18 mouse cellular contexts compared by ENCODE assay signal in genomic region chr10:110952271-110952670, GRCm38 (mm10). TPM values are rescaled to one million over a fixed set of nuclear protein-coding genes. Genes with fewer than 3 reads are reported as not detected.
A peak's percentile ranks its signal among the peaks of the same experiment; 100 is the strongest.
DNase-seq lines count a peak whose midpoint lies in the region; ATAC-seq and TF ChIP-seq lines count a peak whose summit lies in the region.
"Had no signal": no experiment of that assay in that cellular context is flagged by ENCODE, and none has a peak within 500 bp of the region (broad histone marks: within the 10 kb centered on the region; RNA-seq: fewer than 3 reads in every experiment).

No protein-coding gene starts in this region.

- H3K36me3 ChIP-seq in forebrain, postnatal 0 days (ENCODE audit: insufficient read depth): peaks cover 27% of the 10 kb centered on the region
- peaks cover 75% of the 10 kb centered on the region for H3K36me3 ChIP-seq in forebrain, embryonic 10.5 days (replicated peaks)
- peaks cover 47% of the 10 kb centered on the region for H3K36me3 ChIP-seq in heart, postnatal 0 days (replicated peaks; ENCODE audit: control insufficient read depth, insufficient read depth, low read length)

- H3K27me3 ChIP-seq in forebrain, postnatal 0 days (ENCODE audit: insufficient read depth, low read length): no peaks in the 10 kb centered on the region
- no peaks in the 10 kb centered on the region for H3K27me3 ChIP-seq in forebrain, embryonic 10.5 days (ENCODE audit: poor library complexity, severe bottlenecking)
- H3K27me3 ChIP-seq in heart, postnatal 0 days (ENCODE audit: control insufficient read depth, insufficient read depth, low read length): no peaks in the 10 kb centered on the region
- H3K27me3 ChIP-seq: CH12.LX; forebrain, embryonic 12.5 days; intestine, embryonic 15.5 days; limb, embryonic 12.5 days; lung, embryonic 15.5 days; midbrain, embryonic 13.5 days had no signal

- no peak for ATAC-seq in forebrain, postnatal 0 days
- no peak for ATAC-seq in heart, postnatal 0 days (ENCODE audit: insufficient read depth, low read depth)
- ATAC-seq: midbrain, embryonic 13.5 days had no signal

- DNase-seq in forebrain, postnatal 0 days: no peak
- no peak for DNase-seq in forebrain, embryonic 10.5 days (ENCODE audit: extremely low spot score, low spot score)
- DNase-seq in heart, postnatal 0 days (ENCODE audit: low spot score): no peak
- no peak for DNase-seq in heart, postnatal 25 days (ENCODE audit: low spot score)
- DNase-seq in layer of hippocampus, adult 2 months (ENCODE audit: low spot score in 2 of 2): no peak
- no peak for DNase-seq in layer of hippocampus, postnatal 14 days (ENCODE audit: low spot score in 2 of 2)
- peak; percentile 16 for DNase-seq in adipocyte (ENCODE audit: low spot score)
- DNase-seq in adrenal gland, adult (ENCODE audit: inconsistent age in 2 of 2, low spot score in 1 of 2): no peak
- DNase-seq: cerebellum, adult 11-12 months; cerebellum, postnatal 25 days; retina, postnatal 1 day had no signal

- no peak for TF ChIP-seq EP300 in heart, postnatal 0 days (IDR thresholded peaks at IDR 0.05; ENCODE audit: low read depth)

- TF ChIP-seq CTCF in forebrain, postnatal 0 days (IDR thresholded peaks at IDR 0.05; ENCODE audit: low read depth): no peak
- TF ChIP-seq CTCF in heart, postnatal 0 days (IDR thresholded peaks at IDR 0.05; ENCODE audit: low read depth): no peak
- TF ChIP-seq CTCF in layer of hippocampus, adult 2 months (conservative IDR thresholded peaks at IDR 0.05): no peak

- WGBS in forebrain, postnatal 0 days: 65% methylated on average over 8 of the region's 8 CpGs
- WGBS in forebrain, embryonic 10.5 days: 92% methylated on average over 8 of the region's 8 CpGs
- WGBS in heart, postnatal 0 days: 77% methylated on average over 8 of the region's 8 CpGs

- H3K27ac ChIP-seq in forebrain, postnatal 0 days (ENCODE audit: low read depth, low read length): peak overlapping the region; percentile 21; the same call in 1 of the 2 replicates
- H3K27ac ChIP-seq in forebrain, embryonic 10.5 days: no peak overlapping the region
- peak overlapping the region; percentile 93 for H3K27ac ChIP-seq in heart, postnatal 0 days (ENCODE audit: low read depth)
- peak overlapping the region; percentile 70 for H3K27ac ChIP-seq in layer of hippocampus, adult 2 months
- H3K27ac ChIP-seq: forebrain, embryonic 12.5 days; limb, embryonic 12.5 days; midbrain, embryonic 13.5 days had no signal

- no peak overlapping the region for H3K9ac ChIP-seq in forebrain, postnatal 0 days
- H3K9ac ChIP-seq in heart, postnatal 0 days (replicated peaks; ENCODE audit: low read depth, low read length): no peak overlapping the region
- H3K9ac ChIP-seq: forebrain, embryonic 12.5 days; intestine, embryonic 15.5 days; limb, embryonic 12.5 days; lung, embryonic 15.5 days; midbrain, embryonic 13.5 days had no signal

- H3K4me1 ChIP-seq in forebrain, postnatal 0 days (ENCODE audit: insufficient read depth): no peaks in the 10 kb centered on the region
- no peaks in the 10 kb centered on the region for H3K4me1 ChIP-seq in forebrain, embryonic 10.5 days
- H3K4me1 ChIP-seq in heart, postnatal 0 days (ENCODE audit: control insufficient read depth, insufficient read depth): peaks cover 13% of the 10 kb centered on the region
- H3K4me1 ChIP-seq: forebrain, embryonic 12.5 days; intestine, embryonic 15.5 days; limb, embryonic 12.5 days; midbrain, embryonic 13.5 days had no signal

- no peak overlapping the region for H3K4me3 ChIP-seq in forebrain, postnatal 0 days (ENCODE audit: low read depth, low read length)
- H3K4me3 ChIP-seq in forebrain, embryonic 10.5 days: no peak overlapping the region
- H3K4me3 ChIP-seq in heart, postnatal 0 days (ENCODE audit: low read depth, low read length): no peak overlapping the region
- no peak overlapping the region for H3K4me3 ChIP-seq in layer of hippocampus, adult 2 months
- H3K4me3 ChIP-seq: forebrain, embryonic 12.5 days; intestine, embryonic 15.5 days; limb, embryonic 12.5 days; lung, embryonic 15.5 days; midbrain, embryonic 13.5 days; myocyte had no signal

- H3K4me2 ChIP-seq in forebrain, postnatal 0 days (ENCODE audit: low read depth): no peak overlapping the region
- no peak overlapping the region for H3K4me2 ChIP-seq in heart, postnatal 0 days (ENCODE audit: low read depth, low read length)
- H3K4me2 ChIP-seq: forebrain, embryonic 12.5 days; intestine, embryonic 15.5 days; limb, embryonic 12.5 days; lung, embryonic 15.5 days; midbrain, embryonic 13.5 days had no signal

- H3K9me3 ChIP-seq in forebrain, postnatal 0 days (ENCODE audit: low read length): no peaks in the 10 kb centered on the region
- no peaks in the 10 kb centered on the region for H3K9me3 ChIP-seq in forebrain, embryonic 10.5 days
- no peaks in the 10 kb centered on the region for H3K9me3 ChIP-seq in heart, postnatal 0 days (replicated peaks; ENCODE audit: control insufficient read depth, low read length)
- H3K9me3 ChIP-seq: forebrain, embryonic 12.5 days; intestine, embryonic 15.5 days; limb, embryonic 12.5 days; lung, embryonic 15.5 days; midbrain, embryonic 13.5 days had no signal

- intact Hi-C loops in heart, postnatal 25 days (cut with DNase I): no loop called here

RNA-seq across cellular contexts. Expression of gene Csrp2, which starts 32.7 kb away (rescaled TPM):
- total RNA-seq in forebrain, postnatal 0 days (2014; rRNA removed): 147 and 199 TPM in 2 replicates
- 128 and 164 TPM in 2 replicates for polyA plus RNA-seq in forebrain, postnatal 0 days (2015; fragmentation: Nextera tagmentation; extraction: Ambion mirVana)
- polyA plus RNA-seq in forebrain, embryonic 10.5 days (2016; fragmentation: Nextera tagmentation; extraction: Ambion mirVana): 197 and 204 TPM in 2 replicates
- 193 and 293 TPM in 2 replicates for total RNA-seq in heart, postnatal 0 days (2014; rRNA removed; ENCODE audit: low replicate concordance)
- 375 and 389 TPM in 2 replicates for polyA plus RNA-seq in heart, postnatal 0 days (2015; fragmentation: Nextera tagmentation; extraction: Ambion mirVana)
- 10 to 100 TPM; 54.6 to 60.7 TPM for total RNA-seq in heart, postnatal 25 days (2021)
- 10 to 100 TPM; 20.2 to 24.6 TPM for total RNA-seq in layer of hippocampus, adult 2 months (2021)
- total RNA-seq in layer of hippocampus, postnatal 14 days (2021): 10 to 100 TPM; 40.3 to 59.2 TPM

RNA-seq across cellular contexts. Expression of gene Zdhhc17, which starts 57.7 kb away (rescaled TPM):
- total RNA-seq in forebrain, postnatal 0 days (2014; rRNA removed): 66.9 and 71.6 TPM in 2 replicates
- 31.1 and 41.7 TPM in 2 replicates for polyA plus RNA-seq in forebrain, postnatal 0 days (2015; fragmentation: Nextera tagmentation; extraction: Ambion mirVana)
- 26.7 and 27.9 TPM in 2 replicates for polyA plus RNA-seq in forebrain, embryonic 10.5 days (2016; fragmentation: Nextera tagmentation; extraction: Ambion mirVana)
- 26.8 and 35.5 TPM in 2 replicates for total RNA-seq in heart, postnatal 0 days (2014; rRNA removed; ENCODE audit: low replicate concordance)
- polyA plus RNA-seq in heart, postnatal 0 days (2015; fragmentation: Nextera tagmentation; extraction: Ambion mirVana): 11.5 and 14.9 TPM in 2 replicates
- 10 to 100 TPM; 24.8 to 27.7 TPM for total RNA-seq in heart, postnatal 25 days (2021)
- total RNA-seq in layer of hippocampus, adult 2 months (2021): 100 to 1,000 TPM; 105 to 110 TPM
- total RNA-seq in layer of hippocampus, postnatal 14 days (2021): 10 to 100 TPM; 84.5 to 89.9 TPM
